Mouse (Mus musculus): ENCODE measurements around the gene Tdrd3. TPM values are rescaled to one million over a fixed set of nuclear protein-coding genes. Genes with fewer than 3 reads are reported as not detected.
A peak's percentile ranks its signal among the peaks of the same experiment; 100 is the strongest.

The Tdrd3 gene
- polyA plus RNA-seq, 1 experiment from 2014 or later, result 45.1 TPM

DNA sequence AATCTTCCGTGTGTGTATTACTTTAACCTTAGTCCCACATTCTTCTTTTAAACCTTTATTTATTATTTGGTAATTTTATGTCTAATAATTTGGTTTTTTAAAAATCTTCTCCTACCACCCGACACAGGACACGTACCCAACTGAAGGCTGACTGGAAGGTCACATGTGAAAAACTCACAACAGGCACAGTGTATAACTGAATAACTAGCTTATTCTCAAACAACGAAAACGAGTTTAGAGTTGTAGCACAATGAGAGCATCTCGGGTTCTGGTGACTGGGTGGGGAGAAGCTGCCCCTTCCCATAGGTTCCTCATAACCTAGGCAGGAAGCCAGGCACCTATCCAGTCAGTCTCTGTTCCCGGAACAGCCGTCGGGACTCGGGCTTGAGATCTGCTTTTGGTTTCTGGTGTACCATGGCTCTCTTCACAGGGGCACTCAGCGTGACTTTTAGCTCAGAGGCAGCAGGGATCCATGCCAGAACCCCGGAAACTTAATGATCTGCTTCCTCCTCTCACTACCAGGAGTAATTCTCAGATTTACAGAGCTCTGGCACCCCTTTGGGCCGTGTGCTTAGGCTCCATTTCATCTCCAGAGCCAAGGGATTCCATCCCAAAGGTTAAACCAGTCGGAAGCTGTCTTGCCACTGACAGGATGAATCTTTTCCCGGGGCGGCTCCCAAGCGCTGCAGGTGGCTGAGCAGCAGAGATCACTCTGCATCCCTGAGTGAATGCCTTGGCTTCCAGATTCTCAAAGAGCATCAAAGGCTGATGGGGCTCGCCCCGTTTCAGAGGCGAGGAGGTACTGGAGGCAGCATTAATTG is 151.4 kb downstream of the Tdrd3 start:
- Histone ChIP-seq H3K27me3 (ENCODE audit: control insufficient read depth, insufficient read depth, low read length) (no peaks in the 10 kb centered on the region), H3K9me3 (ENCODE audit: control insufficient read depth, low read length) (no peaks in the 10 kb centered on the region), H3K4me1 (ENCODE audit: control insufficient read depth, insufficient read depth, low read length) (peaks cover 6% of the 10 kb centered on the region), H3K4me3 (ENCODE audit: low read depth, low read length) (peak overlapping the region; percentile 16; the same call in 1 of the 2 replicates), H3K9ac (ENCODE audit: low read length) (0 out of 2 replicates have a peak overlapping the region, but pooled peaks have one; percentile 15), H3K36me3 (ENCODE audit: control insufficient read depth, insufficient read depth, low read length) (no peaks in the 10 kb centered on the region), H3K27ac (ENCODE audit: low read depth, low read length) (no peak overlapping the region), H3K4me2 (ENCODE audit: low read depth) (peak overlapping the region; percentile 43)
- ATAC-seq (ENCODE audit: insufficient read depth, low FRiP score, low TSS enrichment) (0 out of 2 replicates have a peak, but pooled peaks have one; percentile 38), DNase-seq (ENCODE audit: low spot score) (peak; percentile 30)
- 22% methylated on average over 20 of the region's 20 CpGs for WGBS

DNA sequence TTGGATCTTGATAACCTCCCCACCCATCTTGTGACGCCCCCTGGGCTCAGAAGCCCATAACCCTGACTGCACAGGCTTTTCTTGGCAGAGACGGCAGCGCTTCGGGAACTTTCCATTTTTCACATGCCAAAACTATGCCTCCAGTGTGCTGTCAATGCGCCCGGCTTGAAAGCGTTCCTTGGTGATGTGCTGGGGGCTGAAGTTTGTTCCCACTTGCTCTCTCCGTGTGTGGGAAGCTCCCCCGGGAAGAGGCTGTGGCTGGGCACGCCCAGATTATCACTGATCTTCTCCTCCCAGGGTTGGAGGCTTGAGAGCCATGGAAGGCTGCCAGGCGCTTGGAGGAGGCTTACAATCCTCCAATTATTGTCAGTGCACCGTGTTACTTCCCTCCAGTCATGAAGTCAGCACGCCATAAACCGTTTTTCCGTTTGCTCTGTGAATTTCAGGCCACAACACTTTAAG is 152.0 kb downstream of the Tdrd3 start:
- Histone ChIP-seq H3K9ac (ENCODE audit: low read length) (0 out of 2 replicates have a peak overlapping the region, but pooled peaks have one; percentile 15), H3K9me3 (ENCODE audit: control insufficient read depth, low read length) (no peaks in the 10 kb centered on the region), H3K36me3 (ENCODE audit: control insufficient read depth, insufficient read depth, low read length) (no peaks in the 10 kb centered on the region), H3K4me3 (ENCODE audit: low read depth, low read length) (peak overlapping the region; percentile 16; the same call in 1 of the 2 replicates), H3K4me1 (ENCODE audit: control insufficient read depth, insufficient read depth, low read length) (peaks cover 6% of the 10 kb centered on the region), H3K4me2 (ENCODE audit: low read depth) (peak overlapping the region; percentile 43), H3K27ac (ENCODE audit: low read depth, low read length) (no peak overlapping the region), H3K27me3 (ENCODE audit: control insufficient read depth, insufficient read depth, low read length) (no peaks in the 10 kb centered on the region)
- peak; percentile 32 for DNase-seq (ENCODE audit: low spot score)
- 21% methylated on average over 15 of the region's 15 CpGs for WGBS
- no peak for ATAC-seq (ENCODE audit: insufficient read depth, low FRiP score, low TSS enrichment)

DNA sequence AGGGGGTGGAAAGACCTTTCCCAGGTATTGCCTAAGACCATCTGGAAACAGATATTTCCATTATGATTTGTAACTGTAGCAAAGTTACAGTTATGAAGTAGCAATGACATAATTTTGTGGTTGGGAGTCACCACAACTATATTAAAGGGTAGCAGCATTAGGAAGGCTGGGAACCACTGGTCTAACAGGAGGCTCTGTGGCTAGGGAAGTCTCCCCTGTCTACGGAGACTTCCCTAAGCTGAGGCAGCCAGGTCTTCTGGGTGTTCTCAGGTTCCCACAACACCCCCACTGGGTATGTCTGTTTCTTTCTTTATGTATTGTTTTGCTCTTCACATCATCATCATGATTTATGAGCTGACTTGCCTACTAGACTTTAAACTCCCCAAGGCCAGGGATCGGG is 153.0 kb downstream of the Tdrd3 start:
- H3K27ac ChIP-seq (ENCODE audit: low read depth, low read length), result no peak overlapping the region
- DNase-seq (ENCODE audit: low spot score) (no peak), ATAC-seq (ENCODE audit: insufficient read depth, low FRiP score, low TSS enrichment) (no peak)
- no peaks in the 10 kb centered on the region for H3K27me3 ChIP-seq (ENCODE audit: control insufficient read depth, insufficient read depth, low read length)
- no peak overlapping the region for H3K9ac ChIP-seq (ENCODE audit: low read length)
- 83% methylated on average over 2 of the region's 2 CpGs for WGBS
- peaks cover 6% of the 10 kb centered on the region for H3K4me1 ChIP-seq (ENCODE audit: control insufficient read depth, insufficient read depth, low read length)
- H3K9me3 ChIP-seq (ENCODE audit: control insufficient read depth, low read length), result no peaks in the 10 kb centered on the region
- H3K36me3 ChIP-seq (ENCODE audit: control insufficient read depth, insufficient read depth, low read length), result no peaks in the 10 kb centered on the region
- no peak overlapping the region for H3K4me3 ChIP-seq (ENCODE audit: low read depth, low read length)
- H3K4me2 ChIP-seq (ENCODE audit: low read depth), result no peak overlapping the region

DNA sequence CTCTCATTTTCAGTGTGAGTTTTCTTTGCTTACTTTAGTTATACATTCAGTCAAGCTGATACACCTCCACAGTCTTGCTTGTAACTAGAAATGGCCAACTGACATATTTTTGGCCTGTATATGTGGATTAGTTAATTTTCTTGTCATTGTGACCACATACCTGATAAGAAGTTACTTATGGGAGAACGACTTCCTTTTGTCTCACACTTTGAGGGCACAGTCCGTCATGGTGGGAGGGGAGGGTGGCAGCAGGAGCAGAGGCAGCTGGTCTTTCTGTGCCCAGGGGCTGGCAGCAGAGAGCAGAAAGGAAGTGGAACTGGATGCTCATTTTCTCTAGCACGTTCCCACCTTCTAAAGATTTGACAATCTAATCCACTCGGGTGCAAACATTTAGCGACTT is 156.0 kb downstream of the Tdrd3 start:
- WGBS, result 76% methylated on average over 5 of the region's 5 CpGs
- Histone ChIP-seq H3K27me3 (ENCODE audit: control insufficient read depth, insufficient read depth, low read length) (no peaks in the 10 kb centered on the region), H3K27ac (ENCODE audit: low read depth, low read length) (no peak overlapping the region), H3K4me2 (ENCODE audit: low read depth) (no peak overlapping the region), H3K36me3 (ENCODE audit: control insufficient read depth, insufficient read depth, low read length) (no peaks in the 10 kb centered on the region), H3K9ac (ENCODE audit: low read length) (no peak overlapping the region), H3K9me3 (ENCODE audit: control insufficient read depth, low read length) (no peaks in the 10 kb centered on the region), H3K4me1 (ENCODE audit: control insufficient read depth, insufficient read depth, low read length) (peaks cover 6% of the 10 kb centered on the region), H3K4me3 (ENCODE audit: low read depth, low read length) (no peak overlapping the region)
- no peak for ATAC-seq (ENCODE audit: insufficient read depth, low FRiP score, low TSS enrichment)
- DNase-seq (ENCODE audit: low spot score), result no peak

DNA sequence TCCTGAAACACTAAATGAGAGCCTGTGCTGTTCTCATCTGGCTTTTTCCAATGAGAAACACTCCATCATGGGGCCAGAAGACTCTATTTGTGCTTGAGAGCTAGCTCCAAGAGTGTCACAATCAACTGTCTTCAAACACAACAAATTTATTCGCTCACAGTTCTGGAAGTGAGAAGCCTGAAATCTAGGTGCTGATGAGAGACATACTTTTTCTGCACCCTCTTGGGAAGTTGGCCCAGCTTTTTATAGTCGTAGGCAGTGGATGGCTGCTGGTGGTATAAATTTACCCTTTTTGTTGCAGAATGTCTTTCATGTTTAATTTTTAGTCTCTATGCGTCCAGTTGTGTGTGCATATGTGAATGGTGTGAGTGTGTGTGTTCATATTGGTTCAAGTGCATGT is 166.2 kb downstream of the Tdrd3 start:
- DNase-seq (ENCODE audit: low spot score) (no peak), ATAC-seq (ENCODE audit: insufficient read depth, low FRiP score, low TSS enrichment) (no peak)
- no peaks in the 10 kb centered on the region for H3K36me3 ChIP-seq (ENCODE audit: control insufficient read depth, insufficient read depth, low read length)
- no peaks in the 10 kb centered on the region for H3K27me3 ChIP-seq (ENCODE audit: control insufficient read depth, insufficient read depth, low read length)
- H3K4me2 ChIP-seq (ENCODE audit: low read depth), result no peak overlapping the region
- H3K27ac ChIP-seq (ENCODE audit: low read depth, low read length), result no peak overlapping the region
- WGBS, result 88% methylated on average over 3 of the region's 3 CpGs
- no peak overlapping the region for H3K4me3 ChIP-seq (ENCODE audit: low read depth, low read length)
- no peaks in the 10 kb centered on the region for H3K4me1 ChIP-seq (ENCODE audit: control insufficient read depth, insufficient read depth, low read length)
- no peak overlapping the region for H3K9ac ChIP-seq (ENCODE audit: low read length)
- no peaks in the 10 kb centered on the region for H3K9me3 ChIP-seq (ENCODE audit: control insufficient read depth, low read length)

Data from neural tube, embryonic 11.5 days (tissue).